Mouse (Mus musculus): ENCODE data around the gene Rpp30.
A peak's percentile ranks its signal among the peaks of the same experiment; 100 is the strongest.

Rpp30 gene

GRCm38 (mm10) chr19:36083262-36084225 lies at the start of gene Rpp30:
TSS of gene Rpp30 (plus strand) at chr19:36083716.
- peak; percentile 96 for ATAC-seq (ENCODE audit: insufficient number of reproducible peaks, low FRiP score, low TSS enrichment)

DNA sequence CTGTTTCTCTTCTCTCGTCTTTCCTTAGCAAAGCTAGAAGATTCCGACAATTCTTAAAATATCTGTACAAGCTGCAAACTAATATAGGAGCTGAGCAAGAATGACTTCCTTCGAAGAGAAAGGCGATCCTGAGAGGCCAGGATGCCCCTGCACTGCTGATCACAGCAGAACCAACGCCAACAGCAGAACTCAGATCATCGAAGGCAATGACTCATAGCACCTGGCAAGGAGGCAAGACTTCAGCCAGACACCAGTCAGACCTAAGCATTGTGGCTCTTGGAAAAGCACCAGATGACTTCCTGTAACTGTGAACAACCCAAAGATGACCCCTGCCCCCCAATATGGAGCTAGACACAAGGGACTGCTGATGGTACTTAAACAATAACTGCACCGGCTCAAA lies 37.5 kb upstream of the Rpp30 start:
- no peak for ATAC-seq (ENCODE audit: insufficient number of reproducible peaks, low FRiP score, low TSS enrichment)

- ATAC-seq (ENCODE audit: insufficient number of reproducible peaks, low FRiP score, low TSS enrichment): no peak
Measured at GRCm38 (mm10) chr19:36056502-36057221, 26.9 kb upstream of the Rpp30 start.

GRCm38 (mm10) chr19:36057231-36057811 lies 26.2 kb upstream of the Rpp30 start, which contains the start of gene Htr7:
TSS of gene Htr7 (minus strand) at chr19:36057507.
- no peak for ATAC-seq (ENCODE audit: insufficient number of reproducible peaks, low FRiP score, low TSS enrichment)

DNA sequence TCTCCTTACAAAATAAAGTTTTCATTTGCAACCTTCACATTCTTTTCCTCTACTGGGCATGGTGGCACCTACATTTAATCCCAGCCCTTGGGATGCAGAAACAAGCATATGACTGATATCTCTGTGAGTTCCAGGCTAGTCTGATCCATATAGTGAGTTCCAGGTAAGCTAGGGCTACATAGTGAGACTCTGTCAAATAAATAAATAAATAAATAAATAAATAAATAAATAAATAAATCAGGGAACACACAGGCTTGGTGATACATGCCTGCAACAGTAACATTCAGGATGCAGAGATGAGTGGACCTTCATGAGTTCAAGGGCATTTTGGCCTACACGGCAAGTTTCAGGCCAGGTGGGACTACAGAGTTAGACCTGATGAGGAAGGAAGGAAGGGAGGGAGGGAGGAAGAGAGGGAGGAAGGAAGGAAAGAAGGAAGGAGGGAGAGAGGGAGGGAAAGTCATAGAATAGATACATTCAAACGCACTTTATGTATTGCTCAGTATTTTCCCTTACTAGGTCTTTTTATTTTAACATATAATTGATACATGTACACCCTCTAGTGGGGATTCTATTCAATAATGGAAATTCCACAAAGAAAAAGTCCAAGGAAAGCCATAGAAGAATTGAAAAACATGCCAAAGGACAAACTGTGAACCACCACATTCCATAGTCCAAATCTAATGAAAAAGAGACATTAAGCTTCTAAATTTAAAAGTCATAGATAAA lies 20.6 kb upstream of the Rpp30 start:
- no peak for ATAC-seq (ENCODE audit: insufficient number of reproducible peaks, low FRiP score, low TSS enrichment)

GRCm38 (mm10) chr19:36082606-36083261 lies 782 bp upstream of the Rpp30 start:
- peak; percentile 63 for ATAC-seq (ENCODE audit: insufficient number of reproducible peaks, low FRiP score, low TSS enrichment)

DNA sequence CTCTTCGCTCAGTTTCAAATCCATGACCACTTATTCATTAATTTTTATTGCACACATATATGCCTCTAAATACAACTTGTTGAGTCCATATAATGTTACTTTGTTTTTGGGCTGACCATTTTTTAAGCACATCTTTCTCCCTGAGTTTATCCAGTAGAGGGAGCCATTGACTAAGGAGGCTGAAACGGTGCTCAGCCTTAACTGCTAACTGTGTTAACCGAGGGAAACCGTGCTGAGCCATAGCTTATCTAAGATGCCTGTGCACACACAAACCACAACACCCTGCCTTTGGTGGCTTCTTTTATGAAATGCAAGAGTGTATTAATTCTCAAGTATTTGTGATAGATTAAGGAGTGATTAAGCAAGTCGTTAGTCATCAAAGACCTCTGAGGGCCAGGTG lies 7.3 kb downstream of the Rpp30 start:
- ATAC-seq (ENCODE audit: insufficient number of reproducible peaks, low FRiP score, low TSS enrichment): no peak

DNA sequence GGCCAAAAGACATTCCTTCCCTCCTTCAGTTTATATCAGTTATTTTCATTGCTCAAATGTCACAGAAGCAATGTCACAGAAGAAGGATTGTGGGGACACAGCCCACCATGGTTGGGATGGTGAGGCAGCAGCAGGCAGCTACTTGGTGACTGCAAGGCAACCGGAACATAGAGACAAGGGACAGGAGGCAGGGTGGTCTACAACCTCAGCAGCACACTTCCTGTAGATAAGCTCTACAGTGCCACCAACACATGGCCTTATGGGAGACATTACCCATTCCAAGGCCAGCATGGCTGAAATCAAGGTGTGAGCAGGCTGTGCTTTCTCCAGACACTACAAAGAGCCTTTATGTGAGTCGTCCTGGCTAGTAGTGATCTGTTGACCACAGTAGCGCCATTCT lies 13.7 kb downstream of the Rpp30 start:
- no peak for ATAC-seq (ENCODE audit: insufficient number of reproducible peaks, low FRiP score, low TSS enrichment)

- ATAC-seq (ENCODE audit: insufficient number of reproducible peaks, low FRiP score, low TSS enrichment): no peak
Measured at GRCm38 (mm10) chr19:36098265-36098664, 14.7 kb downstream of the Rpp30 start.

DNA sequence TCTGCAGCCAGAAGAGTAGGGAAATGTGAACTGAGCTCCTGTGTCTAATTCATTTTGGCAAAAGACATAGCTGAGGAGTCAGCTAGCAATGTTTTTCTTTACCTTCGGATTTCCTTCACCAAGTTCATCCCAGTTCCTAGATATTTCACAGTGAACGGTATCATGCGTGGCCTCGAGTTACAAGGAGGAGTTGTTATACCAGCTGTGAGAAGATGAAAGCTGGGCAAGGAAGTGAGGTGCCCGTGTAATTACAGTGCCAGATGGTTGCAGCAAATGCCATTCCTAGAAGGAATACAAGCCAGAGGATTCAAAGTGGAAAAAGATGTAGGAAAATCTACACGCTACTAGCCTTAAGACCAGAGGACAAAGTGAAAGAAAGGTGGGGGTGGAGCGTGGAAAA lies 15.4 kb downstream of the Rpp30 start:
- no peak for ATAC-seq (ENCODE audit: insufficient number of reproducible peaks, low FRiP score, low TSS enrichment)

- ATAC-seq (ENCODE audit: insufficient number of reproducible peaks, low FRiP score, low TSS enrichment): no peak
Measured at GRCm38 (mm10) chr19:36103909-36104308, 20.4 kb downstream of the Rpp30 start.

DNA sequence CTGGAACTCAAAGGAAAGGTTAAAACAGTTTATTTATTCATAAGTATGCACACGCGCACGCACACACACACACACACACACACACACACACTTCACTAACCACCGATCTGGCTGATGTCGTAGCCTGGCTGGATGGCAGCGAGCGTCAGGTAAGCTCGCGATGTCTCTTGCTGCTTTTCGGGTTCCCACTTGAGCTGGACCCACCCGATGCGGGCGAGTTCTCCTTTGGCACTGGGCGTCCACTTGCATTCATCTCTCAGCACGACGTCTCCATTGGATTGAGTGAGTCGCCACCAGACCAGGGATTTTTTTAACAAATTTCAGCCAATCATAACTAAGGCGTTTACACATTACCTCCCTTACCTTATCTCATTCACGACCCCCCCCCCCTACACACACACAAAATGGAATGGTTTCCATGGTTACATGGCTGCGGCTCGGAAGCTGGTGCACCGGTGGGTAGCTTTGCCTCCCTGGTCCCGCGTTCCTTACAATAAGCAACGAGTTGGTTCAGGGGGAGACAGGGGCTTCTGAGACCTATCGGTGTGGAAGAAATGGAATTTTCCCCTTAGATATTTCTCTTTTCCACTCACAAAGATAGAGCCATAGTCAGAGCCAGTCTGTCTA lies 25.9 kb downstream of the Rpp30 start:
- no peak for ATAC-seq (ENCODE audit: insufficient number of reproducible peaks, low FRiP score, low TSS enrichment)

- no peak for ATAC-seq (ENCODE audit: insufficient number of reproducible peaks, low FRiP score, low TSS enrichment)
Measured at GRCm38 (mm10) chr19:36110465-36110864, 26.9 kb downstream of the Rpp30 start.

- ATAC-seq (ENCODE audit: insufficient number of reproducible peaks, low FRiP score, low TSS enrichment): no peak
Measured at GRCm38 (mm10) chr19:36111054-36111895, 27.8 kb downstream of the Rpp30 start.

- ATAC-seq (ENCODE audit: insufficient number of reproducible peaks, low FRiP score, low TSS enrichment): no peak
Measured at GRCm38 (mm10) chr19:36112007-36112406, 28.5 kb downstream of the Rpp30 start.

- ATAC-seq (ENCODE audit: insufficient number of reproducible peaks, low FRiP score, low TSS enrichment): no peak
Measured at GRCm38 (mm10) chr19:36116185-36116584, 32.7 kb downstream of the Rpp30 start.

DNA sequence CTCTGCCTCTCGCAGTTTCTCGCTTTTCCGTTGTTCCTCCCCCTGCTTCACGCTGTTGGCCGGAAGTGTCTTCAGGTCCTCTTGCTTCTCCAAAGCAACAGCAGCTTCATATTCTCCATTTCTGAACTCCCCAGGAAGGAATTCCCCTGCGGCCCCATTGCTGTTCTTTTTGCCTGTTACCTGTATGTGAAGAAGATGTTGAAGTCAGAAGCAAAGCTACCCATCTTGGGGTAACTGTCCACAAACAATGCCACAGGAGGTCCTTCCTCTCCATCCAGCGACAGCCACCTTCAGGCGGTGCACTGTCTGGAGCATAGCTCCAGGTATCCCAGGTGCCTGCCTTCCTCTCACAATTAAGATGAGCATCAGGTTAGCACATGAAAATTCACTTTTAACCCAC lies 35.7 kb downstream of the Rpp30 start:
- no peak for ATAC-seq (ENCODE audit: insufficient number of reproducible peaks, low FRiP score, low TSS enrichment)

DNA sequence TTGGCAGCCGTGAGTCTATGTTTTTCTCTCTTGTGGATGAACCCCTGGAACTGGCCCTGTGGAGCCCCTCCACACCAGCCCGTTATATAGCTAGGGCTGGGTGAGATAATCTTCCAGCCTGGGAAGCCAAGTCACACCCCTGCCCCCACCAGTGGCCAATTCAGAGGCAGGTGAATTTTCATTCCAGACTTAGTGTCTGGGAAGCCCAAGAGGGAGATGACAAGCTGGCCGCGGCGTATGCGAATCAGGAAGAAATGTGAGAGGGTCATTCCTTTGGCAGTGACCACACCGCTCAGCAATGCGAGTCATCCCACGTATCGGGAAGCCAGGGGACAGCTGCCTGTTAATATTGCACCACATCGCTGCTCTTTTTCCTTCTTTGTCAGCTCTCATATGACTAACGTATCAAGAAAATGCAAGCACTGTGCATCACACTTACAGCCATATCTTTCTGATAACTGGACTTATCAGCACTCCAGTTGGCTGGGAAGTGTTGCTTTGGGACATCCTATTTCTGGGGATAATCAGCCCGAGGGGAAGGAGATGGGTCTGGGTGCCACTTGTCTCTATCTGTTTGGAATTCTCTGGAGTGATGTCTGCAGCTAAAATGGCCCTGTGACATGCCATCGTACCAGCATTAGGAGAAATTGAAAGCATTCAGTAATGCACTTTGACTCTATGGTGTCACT lies 36.4 kb downstream of the Rpp30 start, which contains the start of gene Ankrd1:
Ankrd1 (minus strand) TSS at position 317 of the 689 bp plus-strand sequence.
- no peak for ATAC-seq (ENCODE audit: insufficient number of reproducible peaks, low FRiP score, low TSS enrichment)
